Mouse (Mus musculus) intestine, embryonic 14.5 days (tissue): ENCODE data around the gene Eme2. TPM values are rescaled to one million over a fixed set of nuclear protein-coding genes. Genes with fewer than 3 reads are reported as not detected.

Source experiments
- ATAC-seq: fragments of 200-750 bp; cut with Nextera tagmentation; replicated peaks from 2 replicates; pipeline ENCODE4 v1.8.0; 2017; ENCODE audit warnings: low read depth, moderate number of reproducible peaks, moderate TSS enrichment, moderate library complexity; ENCODE audit not compliant: low FRiP score, low TSS enrichment
- DNase-seq: peaks from one replicate; pipeline ENCODE4 v3.0.0-alpha.2; 2018; ENCODE audit warnings: low spot score
- H3K27ac ChIP-seq: fragments of 300-500 bp; sonication (generic); 2 replicates; pipeline ENCODE4 v1.5.1; 2014; ENCODE audit warnings: low read depth, mild to moderate bottlenecking, control low read depth
- H3K27me3 ChIP-seq: fragments of 300-500 bp; sonication (generic); replicated peaks from 2 replicates; pipeline ENCODE4 v1.6.1; 2014; ENCODE audit warnings: low read length, control low read depth; ENCODE audit not compliant: control insufficient read depth, insufficient read depth
- H3K36me3 ChIP-seq: fragments of 300-500 bp; sonication (generic); 2 replicates; pipeline ENCODE4 v1.6.1; 2014; ENCODE audit warnings: low read length, control low read depth; ENCODE audit not compliant: control insufficient read depth, insufficient read depth
- H3K4me1 ChIP-seq: fragments of 300-500 bp; sonication (generic); replicated peaks from 2 replicates; pipeline ENCODE4 v1.6.1; 2014; ENCODE audit warnings: low read length, control low read depth, mixed read lengths; ENCODE audit not compliant: control insufficient read depth, insufficient read depth
- H3K4me2 ChIP-seq: fragments of 300-500 bp; sonication (generic); 2 replicates; pipeline ENCODE4 v1.6.1; 2014; ENCODE audit warnings: low read length
- H3K4me3 ChIP-seq: fragments of 300-500 bp; sonication (generic); 2 replicates; pipeline ENCODE4 v1.5.1; 2014; ENCODE audit warnings: low read depth, low read length, control low read depth, mixed read lengths
- H3K9ac ChIP-seq: fragments of 300-500 bp; sonication (generic); 2 replicates; pipeline ENCODE4 v1.6.1; 2014; ENCODE audit warnings: mild to moderate bottlenecking, low read length
- H3K9me3 ChIP-seq: fragments of 300-500 bp; sonication (generic); 2 replicates; pipeline ENCODE4 v1.6.1; 2016; ENCODE audit warnings: low read length, control low read depth; ENCODE audit not compliant: control insufficient read depth
- WGBS: fragments of 180-500 bp; shearing (Covaris S2); extraction: QIAGEN DNeasy Blood & Tissue Kit; methylation state at CpG from one replicate; pipeline ENCODE4 v1.1.7; 2014; 5-methylcytosine and 5-hydroxymethylcytosine counted together
- polyA plus RNA-seq: library from polyadenylated mRNA; unstranded; fragments of >200 nt; fragmentation: Nextera tagmentation; extraction: Ambion mirVana; gene quantifications from 2 replicates; pipeline ENCODE4 v1.2.1, GENCODE M21; 2014

The Eme2 gene
- polyA plus RNA-seq, 1 experiment from 2014 or later = 24.1 TPM

DNA sequence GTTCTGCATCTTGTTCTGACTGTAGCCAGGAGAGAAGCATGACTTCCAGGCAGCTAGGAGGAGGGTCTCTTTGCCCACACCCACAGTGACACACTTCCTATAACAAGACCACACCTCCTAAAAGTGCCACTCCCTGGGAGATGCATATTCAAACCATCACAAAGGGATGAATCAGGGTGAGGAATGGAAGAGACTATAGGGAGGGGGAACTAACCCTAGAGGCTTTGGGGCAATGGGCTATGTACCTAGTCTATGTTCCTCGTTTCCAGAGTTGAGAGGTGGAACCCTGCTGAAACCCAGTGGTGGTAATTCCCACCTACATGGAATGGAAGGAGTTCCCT is 20.5 kb downstream of the Eme2 start:
- DNase-seq (no peak), ATAC-seq (no peak)
- Histone ChIP-seq H3K27ac (no peak overlapping the region), H3K4me3 (no peak overlapping the region), H3K9ac (no peak overlapping the region), H3K27me3 (no peaks in the 10 kb centered on the region), H3K4me1 (0 out of 2 replicates have a peak, but pooled peaks cover 5% of the 10 kb centered on the region), H3K4me2 (no peak overlapping the region), H3K36me3 (no peaks in the 10 kb centered on the region), H3K9me3 (no peaks in the 10 kb centered on the region)
- WGBS = 62% methylated on average over 1 of the region's 1 CpGs

- Histone ChIP-seq H3K27me3 (no peaks in the 10 kb centered on the region), H3K4me3 (no peak overlapping the region), H3K27ac (no peak overlapping the region), H3K36me3 (no peaks in the 10 kb centered on the region), H3K9ac (no peak overlapping the region), H3K4me1 (0 out of 2 replicates have a peak, but pooled peaks cover 5% of the 10 kb centered on the region), H3K4me2 (no peak overlapping the region), H3K9me3 (no peaks in the 10 kb centered on the region)
- no peak for ATAC-seq
- WGBS = 46% methylated on average over 4 of the region's 4 CpGs
- no peak for DNase-seq
Measured at GRCm38 (mm10) chr17:24873695-24874404, 21.0 kb downstream of the Eme2 start.

DNA sequence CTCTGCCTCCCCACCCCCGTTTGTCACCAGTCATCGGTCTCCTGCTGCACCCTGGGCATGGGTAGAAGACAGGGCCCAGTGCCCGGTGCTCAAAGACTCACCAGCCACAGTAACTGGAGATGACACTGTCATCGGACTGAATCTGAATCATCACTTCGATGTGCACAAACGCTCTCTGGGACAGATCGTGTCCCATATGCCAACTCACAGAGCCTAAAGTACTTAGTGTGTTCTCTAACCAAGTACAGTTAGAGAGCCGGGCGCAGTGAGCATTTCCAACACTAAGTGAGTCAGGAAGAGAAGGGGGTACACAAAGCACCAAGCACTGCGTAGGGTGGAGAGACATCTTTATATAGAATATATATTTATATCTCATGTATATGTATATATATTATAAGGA is 27.0 kb downstream of the Eme2 start:
- H3K36me3 ChIP-seq = peaks cover 8% of the 10 kb centered on the region; the same call in 1 of the 2 replicates
- H3K27me3 ChIP-seq = no peaks in the 10 kb centered on the region
- DNase-seq (no peak), ATAC-seq (no peak)
- H3K9ac ChIP-seq = no peak overlapping the region
- H3K27ac ChIP-seq = no peak overlapping the region
- H3K9me3 ChIP-seq = no peaks in the 10 kb centered on the region
- no peak overlapping the region for H3K4me2 ChIP-seq
- no peak overlapping the region for H3K4me3 ChIP-seq
- 92% methylated on average over 10 of the region's 10 CpGs for WGBS
- H3K4me1 ChIP-seq = no peaks in the 10 kb centered on the region

DNA sequence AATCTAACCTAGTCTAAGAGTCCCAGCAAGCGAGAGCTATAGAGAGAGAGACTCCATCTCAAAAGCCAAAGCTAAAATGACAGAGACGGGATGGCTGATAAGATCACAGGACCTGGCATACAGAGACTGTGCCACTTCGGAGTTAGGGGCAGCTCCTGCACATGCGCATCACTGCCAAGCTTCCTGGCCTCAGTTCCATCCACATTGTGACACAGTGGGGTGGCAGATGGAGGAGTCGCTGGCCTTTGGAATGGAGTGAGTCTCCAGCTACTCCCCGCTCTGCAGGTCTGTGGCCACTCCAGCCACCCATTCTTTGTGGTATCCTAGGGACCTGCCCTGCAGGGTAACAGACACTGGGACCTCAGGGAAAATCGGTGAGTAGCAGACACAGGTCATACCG is 29.1 kb downstream of the Eme2 start, which contains the start of gene Igfals:
Gene Igfals, plus strand, starts transcription at position 222 of the 400 bp plus-strand sequence.
- WGBS = 91% methylated on average over 8 of the region's 8 CpGs

DNA sequence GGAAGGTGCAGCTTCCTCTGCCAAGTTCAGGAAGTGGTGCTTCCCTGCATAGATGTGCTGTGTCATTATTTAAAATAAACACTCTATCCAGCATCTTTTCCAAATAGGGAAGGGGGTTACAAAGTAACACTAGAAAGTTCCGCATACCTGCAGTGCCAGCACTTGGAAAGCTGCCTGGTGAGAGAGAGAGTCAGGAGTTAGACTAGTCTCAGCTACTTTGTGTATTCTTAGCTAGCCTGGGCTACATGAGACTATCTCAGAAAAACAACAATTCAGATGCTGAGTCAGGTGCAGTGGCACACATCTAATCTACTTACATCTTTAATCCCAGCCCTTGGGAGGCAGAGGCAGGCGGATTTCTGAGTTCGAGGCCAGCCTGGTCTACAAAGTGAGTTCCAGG is 33.1 kb downstream of the Eme2 start:
- H3K4me1 ChIP-seq = no peaks in the 10 kb centered on the region
- DNase-seq = no peak
- no peak overlapping the region for H3K27ac ChIP-seq
- H3K9me3 ChIP-seq = no peaks in the 10 kb centered on the region
- no peak for ATAC-seq
- 97% methylated on average over 3 of the region's 3 CpGs for WGBS
- H3K4me2 ChIP-seq = no peak overlapping the region
- H3K27me3 ChIP-seq = no peaks in the 10 kb centered on the region
- H3K9ac ChIP-seq = no peak overlapping the region
- peaks cover 35% of the 10 kb centered on the region for H3K36me3 ChIP-seq
- no peak overlapping the region for H3K4me3 ChIP-seq

More for the DNA sequence above, 29.1 kb downstream of the Eme2 start, which contains the start of gene Igfals:
- no peaks in the 10 kb centered on the region for H3K27me3 ChIP-seq
- H3K9ac ChIP-seq = no peak within 1 kb of the TSS
- no peak within 1 kb of the TSS for H3K4me3 ChIP-seq
- no peak within 1 kb of the TSS for H3K4me2 ChIP-seq
- no peaks in the 10 kb centered on the region for H3K9me3 ChIP-seq
- peaks cover 28% of the 10 kb centered on the region for H3K36me3 ChIP-seq
- no peak for ATAC-seq
- no peak for DNase-seq
- no peak within 1 kb of the TSS for H3K27ac ChIP-seq
- no peaks in the 10 kb centered on the region for H3K4me1 ChIP-seq

DNA sequence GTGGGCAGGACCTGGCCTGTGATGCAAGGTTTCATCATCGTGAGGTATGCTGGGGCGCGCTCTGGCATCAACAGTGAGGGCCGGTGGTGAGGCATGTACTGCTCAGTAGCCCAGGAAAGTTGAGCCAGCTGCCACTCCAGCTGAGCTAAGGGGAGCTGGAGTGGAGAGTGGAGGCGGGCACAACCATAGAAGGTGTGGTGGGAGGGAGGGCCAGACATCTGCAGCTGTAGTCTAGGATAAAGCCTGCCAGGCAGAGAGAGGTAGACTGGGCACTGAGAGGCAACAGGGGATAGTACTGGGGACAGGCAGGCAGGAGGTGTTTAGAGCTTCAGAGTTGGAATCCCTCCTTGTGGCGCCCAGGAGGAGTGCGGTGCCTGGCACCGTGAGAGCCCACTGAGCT is 34.8 kb downstream of the Eme2 start:
- ATAC-seq (no peak), DNase-seq (no peak)
- H3K4me2 ChIP-seq = no peak overlapping the region
- no peak overlapping the region for H3K9ac ChIP-seq
- H3K4me3 ChIP-seq = no peak overlapping the region
- H3K27ac ChIP-seq = no peak overlapping the region
- H3K4me1 ChIP-seq = no peaks in the 10 kb centered on the region
- WGBS = 93% methylated on average over 8 of the region's 8 CpGs
- peaks cover 41% of the 10 kb centered on the region for H3K36me3 ChIP-seq
- no peaks in the 10 kb centered on the region for H3K27me3 ChIP-seq
- no peaks in the 10 kb centered on the region for H3K9me3 ChIP-seq

DNA sequence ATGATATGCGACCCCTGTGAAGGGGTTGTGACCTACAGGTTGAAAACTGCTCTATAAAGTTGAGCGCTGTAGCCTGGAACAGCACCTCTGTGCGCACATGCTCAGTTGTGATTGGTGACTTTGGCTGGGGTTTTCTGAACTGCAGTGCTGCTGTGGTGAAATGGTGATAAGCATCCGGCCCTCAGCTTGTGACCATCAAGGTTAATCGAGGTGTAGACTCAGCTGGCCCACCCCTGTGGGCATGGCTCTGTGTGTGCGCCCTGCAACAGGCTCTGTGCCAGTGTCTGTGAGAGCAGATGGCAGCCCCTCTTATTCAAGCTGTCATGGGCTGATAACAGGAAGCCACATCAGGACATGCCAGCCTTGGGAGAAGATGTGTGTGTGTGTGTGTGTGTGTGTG is 35.9 kb downstream of the Eme2 start:
- DNase-seq = no peak
- Histone ChIP-seq H3K4me3 (no peak overlapping the region), H3K9me3 (no peaks in the 10 kb centered on the region), H3K4me2 (no peak overlapping the region), H3K9ac (no peak overlapping the region), H3K4me1 (no peaks in the 10 kb centered on the region), H3K36me3 (peaks cover 47% of the 10 kb centered on the region), H3K27me3 (no peaks in the 10 kb centered on the region), H3K27ac (no peak overlapping the region)
- ATAC-seq = no peak
- WGBS = 92% methylated on average over 6 of the region's 6 CpGs

GRCm38 (mm10) chr17:24857831-24858470 is 36.9 kb downstream of the Eme2 start:
- Histone ChIP-seq H3K9ac (no peak overlapping the region), H3K4me1 (no peaks in the 10 kb centered on the region), H3K4me3 (no peak overlapping the region), H3K27ac (no peak overlapping the region), H3K4me2 (no peak overlapping the region), H3K36me3 (peaks cover 51% of the 10 kb centered on the region), H3K27me3 (no peaks in the 10 kb centered on the region), H3K9me3 (no peaks in the 10 kb centered on the region)
- ATAC-seq (no peak), DNase-seq (no peak)
- 86% methylated on average over 8 of the region's 8 CpGs for WGBS

- H3K9ac ChIP-seq = no peak overlapping the region
- H3K9me3 ChIP-seq = no peaks in the 10 kb centered on the region
- DNase-seq (no peak), ATAC-seq (no peak)
- no peak overlapping the region for H3K4me3 ChIP-seq
- H3K4me2 ChIP-seq = no peak overlapping the region
- no peaks in the 10 kb centered on the region for H3K4me1 ChIP-seq
- 0 out of 2 replicates have a peak, but pooled peaks cover under 1% of the 10 kb centered on the region for H3K27me3 ChIP-seq
- H3K36me3 ChIP-seq = peaks cover 39% of the 10 kb centered on the region
- no peak overlapping the region for H3K27ac ChIP-seq
- 87% methylated on average over 13 of the region's 13 CpGs for WGBS
Measured at GRCm38 (mm10) chr17:24856589-24856988, 38.3 kb downstream of the Eme2 start.
